Mouse (Mus musculus) heart, embryonic 15.5 days (tissue): ENCODE measurements around the gene Eif1. TPM values are rescaled to one million over a fixed set of nuclear protein-coding genes. Genes with fewer than 3 reads are reported as not detected.
"Not testable (repeated sequence)": the region's sequence is repeated elsewhere in the genome, so short reads cannot be mapped to it uniquely, and the experiment has no call there.

Experiments
- ATAC-seq: fragments of 200-750 bp; cut with Nextera tagmentation; replicated peaks from 2 replicates; pipeline ENCODE4 v1.8.0; 2017; ENCODE audit warnings: low read depth, moderate TSS enrichment; ENCODE audit not compliant: insufficient number of reproducible peaks, insufficient read depth, low FRiP score
- H3K27ac ChIP-seq: fragments of 300-500 bp; sonication (generic); 2 replicates; pipeline ENCODE4 v1.5.1; 2015; ENCODE audit warnings: mild to moderate bottlenecking, inconsistent platforms
- H3K27me3 ChIP-seq: fragments of 300-500 bp; sonication (generic); 2 replicates; pipeline ENCODE4 v1.6.1; 2015; ENCODE audit warnings: inconsistent platforms
- H3K36me3 ChIP-seq: fragments of 300-500 bp; sonication (generic); 2 replicates; pipeline ENCODE4 v1.6.1; 2015; ENCODE audit warnings: mild to moderate bottlenecking, inconsistent platforms
- H3K4me1 ChIP-seq: fragments of 300-500 bp; sonication (generic); replicated peaks from 2 replicates; pipeline ENCODE4 v1.6.1; 2015; ENCODE audit warnings: inconsistent platforms
- H3K4me2 ChIP-seq: fragments of 300-500 bp; sonication (generic); 2 replicates; pipeline ENCODE4 v1.6.1; 2015; ENCODE audit warnings: inconsistent platforms, mild to moderate bottlenecking, moderate library complexity
- H3K4me3 ChIP-seq: fragments of 300-500 bp; sonication (generic); 2 replicates; pipeline ENCODE4 v1.5.1; 2015; ENCODE audit warnings: mild to moderate bottlenecking, inconsistent platforms
- H3K9ac ChIP-seq: fragments of 300-500 bp; sonication (generic); 2 replicates; pipeline ENCODE4 v1.6.1; 2015; ENCODE audit warnings: mild to moderate bottlenecking, inconsistent platforms
- H3K9me3 ChIP-seq: fragments of 300-500 bp; sonication (generic); replicated peaks from 2 replicates; pipeline ENCODE4 v1.6.1; 2016; ENCODE audit warnings: inconsistent platforms
- WGBS: fragments of 180-500 bp; shearing (Covaris S2); methylation state at CpG from one replicate; pipeline ENCODE4 v1.1.7; 2015; ENCODE audit warnings: mixed read lengths; 5-methylcytosine and 5-hydroxymethylcytosine counted together
- polyA plus RNA-seq: library from polyadenylated mRNA; unstranded; fragments of >200 nt; fragmentation: Nextera tagmentation; extraction: Ambion mirVana; gene quantifications from 2 replicates; pipeline ENCODE4 v1.2.1, GENCODE M21; 2015

Eif1 gene
- polyA plus RNA-seq, 1 experiment from 2014 or later = 1,738 TPM

- H3K27ac ChIP-seq = 0 out of 2 replicates have a peak overlapping the region, but pooled peaks have one; percentile 29
- peaks cover 28% of the 10 kb centered on the region for H3K4me1 ChIP-seq
- H3K36me3 ChIP-seq = no peaks in the 10 kb centered on the region
- no peak overlapping the region for H3K9ac ChIP-seq
- no peaks in the 10 kb centered on the region for H3K9me3 ChIP-seq
- no peak overlapping the region for H3K4me2 ChIP-seq
- H3K4me3 ChIP-seq = no peak overlapping the region
- no peak; the same call in 1 of the 2 replicates for ATAC-seq
- 28% methylated on average over 5 of the region's 5 CpGs for WGBS
- H3K27me3 ChIP-seq = no peaks in the 10 kb centered on the region
Measured at GRCm38 (mm10) chr11:100290235-100290634, 29.4 kb upstream of the Eif1 start.

DNA sequence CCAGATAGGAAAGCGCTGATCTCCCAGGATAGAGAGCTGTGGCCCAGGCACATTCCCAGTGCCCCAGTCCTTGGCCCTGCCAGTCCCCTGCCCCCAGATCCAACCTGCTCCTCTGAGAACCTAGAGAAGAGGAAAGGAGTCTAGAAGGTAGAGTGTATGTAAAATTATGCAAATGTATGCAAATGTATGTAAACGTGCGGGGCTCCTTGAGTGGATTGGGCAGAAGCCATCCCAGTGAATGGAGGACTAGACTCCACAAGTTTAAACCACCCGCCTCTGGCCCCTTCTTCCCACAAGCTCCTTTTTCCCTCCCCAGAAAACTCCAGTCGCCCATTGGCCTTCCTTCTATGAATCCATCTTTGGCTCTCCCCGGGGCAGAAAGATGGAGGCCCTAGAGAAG lies 26.8 kb upstream of the Eif1 start:
- peaks cover 29% of the 10 kb centered on the region for H3K4me1 ChIP-seq
- H3K4me3 ChIP-seq = no peak overlapping the region
- H3K27ac ChIP-seq = no peak overlapping the region
- H3K9ac ChIP-seq = no peak overlapping the region
- H3K27me3 ChIP-seq = peaks cover 13% of the 10 kb centered on the region; the same call in 1 of the 2 replicates
- 64% methylated on average over 6 of the region's 6 CpGs for WGBS
- H3K36me3 ChIP-seq = no peaks in the 10 kb centered on the region
- H3K9me3 ChIP-seq = no peaks in the 10 kb centered on the region
- no peak for ATAC-seq
- H3K4me2 ChIP-seq = no peak overlapping the region

GRCm38 (mm10) chr11:100295308-100295707 lies 24.4 kb upstream of the Eif1 start:
- Histone ChIP-seq H3K9me3 (no peaks in the 10 kb centered on the region), H3K9ac (no peak overlapping the region), H3K4me3 (no peak overlapping the region), H3K4me2 (no peak overlapping the region), H3K4me1 (peaks cover 16% of the 10 kb centered on the region), H3K27ac (no peak overlapping the region), H3K36me3 (no peaks in the 10 kb centered on the region), H3K27me3 (peaks cover 14% of the 10 kb centered on the region; the same call in 1 of the 2 replicates)
- 8% methylated on average over 10 of the region's 10 CpGs for WGBS
- no peak; the same call in 1 of the 2 replicates for ATAC-seq

DNA sequence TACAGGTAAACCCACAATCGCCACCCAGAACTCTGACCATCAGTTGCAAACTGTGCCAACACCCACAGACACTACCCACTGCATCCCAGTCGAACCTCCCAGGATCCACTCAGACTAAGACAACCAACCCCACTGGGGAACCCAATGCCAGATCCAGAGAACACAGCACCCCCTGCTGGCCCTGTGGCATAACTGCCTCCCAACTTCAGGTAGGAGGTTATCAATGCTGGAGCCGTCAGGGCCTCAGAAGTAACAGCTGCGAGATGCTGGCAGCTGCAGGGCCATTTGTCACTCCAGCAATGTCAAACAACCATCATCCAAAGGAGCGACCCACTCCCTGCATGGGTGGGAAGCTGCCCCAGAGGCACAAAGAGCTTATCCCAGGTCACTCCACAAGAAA lies 21.9 kb upstream of the Eif1 start:
- Histone ChIP-seq H3K4me3 (peak overlapping the region; percentile 10; the same call in 1 of the 2 replicates), H3K9me3 (no peaks in the 10 kb centered on the region), H3K27ac (no peak overlapping the region), H3K9ac (no peak overlapping the region), H3K36me3 (no peaks in the 10 kb centered on the region), H3K4me2 (peak overlapping the region; percentile 50), H3K4me1 (peaks cover 7% of the 10 kb centered on the region; the same call in 1 of the 2 replicates), H3K27me3 (peaks cover 14% of the 10 kb centered on the region; the same call in 1 of the 2 replicates)
- no peak for ATAC-seq
- WGBS = 29% methylated on average over 5 of the region's 5 CpGs

GRCm38 (mm10) chr11:100298274-100299036 lies 21.2 kb upstream of the Eif1 start:
- Histone ChIP-seq H3K9ac (no peak overlapping the region), H3K9me3 (no peaks in the 10 kb centered on the region), H3K27me3 (peaks cover 14% of the 10 kb centered on the region; the same call in 1 of the 2 replicates), H3K4me1 (peaks cover 7% of the 10 kb centered on the region; the same call in 1 of the 2 replicates), H3K4me3 (peak overlapping the region; percentile 10; the same call in 1 of the 2 replicates), H3K36me3 (no peaks in the 10 kb centered on the region), H3K27ac (no peak overlapping the region), H3K4me2 (peak overlapping the region; percentile 50)
- ATAC-seq = 0 out of 2 replicates have a peak, but pooled peaks have one; percentile 25
- WGBS = 12% methylated on average over 18 of the region's 18 CpGs

GRCm38 (mm10) chr11:100300293-100300692 lies 19.4 kb upstream of the Eif1 start:
- H3K9ac ChIP-seq = no peak overlapping the region
- no peaks in the 10 kb centered on the region for H3K36me3 ChIP-seq
- H3K4me2 ChIP-seq = no peak overlapping the region
- peaks cover 4% of the 10 kb centered on the region; the same call in 1 of the 2 replicates for H3K4me1 ChIP-seq
- 14% methylated on average over 5 of the region's 5 CpGs for WGBS
- H3K9me3 ChIP-seq = no peaks in the 10 kb centered on the region
- no peak overlapping the region for H3K27ac ChIP-seq
- H3K4me3 ChIP-seq = no peak overlapping the region
- ATAC-seq = no peak
- peaks cover 14% of the 10 kb centered on the region; the same call in 1 of the 2 replicates for H3K27me3 ChIP-seq

- Histone ChIP-seq H3K4me2 (no peak overlapping the region), H3K27ac (no peak overlapping the region), H3K9ac (no peak overlapping the region), H3K36me3 (no peaks in the 10 kb centered on the region), H3K27me3 (peaks cover 8% of the 10 kb centered on the region; the same call in 1 of the 2 replicates), H3K9me3 (no peaks in the 10 kb centered on the region), H3K4me3 (no peak overlapping the region), H3K4me1 (peaks cover 4% of the 10 kb centered on the region; the same call in 1 of the 2 replicates)
- no peak for ATAC-seq
- WGBS = 69% methylated on average over 5 of the region's 5 CpGs
Measured at GRCm38 (mm10) chr11:100301292-100301691, 18.4 kb upstream of the Eif1 start.

GRCm38 (mm10) chr11:100307900-100308299 lies 11.8 kb upstream of the Eif1 start:
- 86% methylated on average over 5 of the region's 5 CpGs for WGBS
- H3K4me3 ChIP-seq = no peak overlapping the region
- no peaks in the 10 kb centered on the region for H3K36me3 ChIP-seq
- H3K4me1 ChIP-seq = peaks cover 11% of the 10 kb centered on the region
- no peak overlapping the region for H3K27ac ChIP-seq
- H3K27me3 ChIP-seq = no peaks in the 10 kb centered on the region
- H3K9ac ChIP-seq = no peak overlapping the region
- no peak overlapping the region for H3K4me2 ChIP-seq
- no peak for ATAC-seq
- H3K9me3 ChIP-seq = no peaks in the 10 kb centered on the region

DNA sequence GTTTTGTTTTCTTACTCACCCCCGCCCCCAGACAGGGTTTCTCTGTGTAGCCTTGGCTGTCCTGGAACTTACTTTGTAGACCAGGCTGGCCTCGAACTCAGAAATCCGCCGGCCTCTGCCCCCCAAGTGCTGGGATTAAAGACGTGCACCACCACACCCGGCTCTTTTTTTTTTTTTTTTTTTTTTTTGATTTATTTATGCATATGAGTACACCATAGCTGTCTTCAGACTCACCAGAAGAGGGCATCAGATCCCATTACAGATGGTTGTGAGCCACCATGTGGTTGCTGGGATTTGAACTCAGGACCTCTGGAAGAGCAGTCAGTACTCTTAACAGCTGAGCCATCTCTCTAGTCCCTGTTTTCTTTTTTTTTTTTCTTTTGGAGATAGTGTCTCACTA lies 11.0 kb upstream of the Eif1 start:
- not testable (repeated sequence) for H3K4me3 ChIP-seq, ATAC-seq, H3K27me3 ChIP-seq, H3K9ac ChIP-seq, H3K9me3 ChIP-seq, H3K36me3 ChIP-seq, H3K4me2 ChIP-seq, H3K27ac ChIP-seq
- H3K4me1 ChIP-seq = peaks cover 11% of the 10 kb centered on the region
- 92% methylated on average over 6 of the region's 6 CpGs for whole genome bisulfite sequencing

- WGBS = 44% methylated on average over 1 of the region's 1 CpGs
- Histone ChIP-seq H3K9ac (no peak overlapping the region), H3K4me1 (peaks cover 11% of the 10 kb centered on the region), H3K4me2 (peak overlapping the region; percentile 26; the same call in 1 of the 2 replicates), H3K36me3 (no peaks in the 10 kb centered on the region), H3K27me3 (no peaks in the 10 kb centered on the region), H3K4me3 (no peak overlapping the region), H3K9me3 (no peaks in the 10 kb centered on the region), H3K27ac (peak overlapping the region; percentile 80)
- no peak for ATAC-seq
Measured at GRCm38 (mm10) chr11:100311656-100312055, 8.0 kb upstream of the Eif1 start.

DNA sequence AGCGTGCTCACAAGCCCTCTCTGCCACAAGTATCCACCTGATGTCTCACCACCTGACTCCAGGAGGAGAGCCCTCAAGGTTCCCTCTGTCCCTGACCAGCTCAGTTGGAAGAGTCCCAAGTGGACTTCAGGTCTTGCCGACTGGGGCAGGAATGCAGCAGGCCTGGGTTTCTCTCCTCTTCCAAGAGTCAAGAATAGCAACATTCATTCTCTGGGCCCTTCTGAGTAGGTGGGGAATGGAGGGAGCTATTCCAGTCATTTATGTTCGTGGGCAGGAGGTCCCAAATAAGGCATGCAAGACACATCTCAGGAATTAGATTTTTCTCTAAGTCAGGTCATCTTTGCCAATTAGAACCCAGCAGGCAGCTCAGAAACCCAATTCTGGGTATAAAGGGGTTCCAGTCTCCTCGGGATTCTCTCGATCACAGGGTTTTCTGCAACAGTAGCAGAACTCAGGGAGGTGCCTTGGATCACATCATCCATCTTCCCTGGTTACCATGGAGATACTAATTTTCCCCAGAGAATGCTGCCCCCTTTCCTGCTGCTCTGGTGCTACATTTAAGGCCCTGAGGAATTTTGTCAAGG lies 7.5 kb upstream of the Eif1 start:
- H3K4me2 ChIP-seq = peak overlapping the region; percentile 26; the same call in 1 of the 2 replicates
- no peaks in the 10 kb centered on the region for H3K27me3 ChIP-seq
- H3K27ac ChIP-seq = peak overlapping the region; percentile 80
- no peaks in the 10 kb centered on the region for H3K36me3 ChIP-seq
- no peak; the same call in 1 of the 2 replicates for ATAC-seq
- H3K4me3 ChIP-seq = no peak overlapping the region
- no peaks in the 10 kb centered on the region for H3K9me3 ChIP-seq
- H3K4me1 ChIP-seq = peaks cover 11% of the 10 kb centered on the region
- WGBS = 29% methylated on average over 5 of the region's 5 CpGs
- no peak overlapping the region for H3K9ac ChIP-seq
